Mouse (Mus musculus) kidney, adult 11 months (tissue): ENCODE results near the gene Sox5.

Experiments
- DNase-seq: peaks from one replicate; pipeline ENCODE4 v3.0.0; 2022

The Sox5 gene

GRCm38 (mm10) chr6:143895092-143895491 is 886.7 kb downstream of the Sox5 start:
- DNase-seq: no peak

- DNase-seq: no peak
These were observed 888.9 kb downstream of the Sox5 start for GRCm38 (mm10) chr6:143892869-143893268.

GRCm38 (mm10) chr6:143888556-143888955 is 893.2 kb downstream of the Sox5 start:
- DNase-seq: no peak

GRCm38 (mm10) chr6:143878525-143878924 is 903.3 kb downstream of the Sox5 start:
- no peak for DNase-seq

- DNase-seq: no peak
These were observed 913.0 kb downstream of the Sox5 start for GRCm38 (mm10) chr6:143868790-143869189.

GRCm38 (mm10) chr6:143868155-143868685 is 913.6 kb downstream of the Sox5 start:
- no peak for DNase-seq

GRCm38 (mm10) chr6:143867029-143867428 is 914.7 kb downstream of the Sox5 start:
- DNase-seq: no peak

GRCm38 (mm10) chr6:143866566-143866965 is 915.2 kb downstream of the Sox5 start:
- no peak for DNase-seq

- no peak for DNase-seq
These were observed 919.1 kb downstream of the Sox5 start for GRCm38 (mm10) chr6:143862611-143863110.

GRCm38 (mm10) chr6:143860036-143860435 is 921.7 kb downstream of the Sox5 start:
- no peak for DNase-seq

GRCm38 (mm10) chr6:143859535-143859934 is 922.2 kb downstream of the Sox5 start:
- DNase-seq: no peak

- DNase-seq: no peak
These were observed 923.2 kb downstream of the Sox5 start for GRCm38 (mm10) chr6:143858551-143858950.

- DNase-seq: no peak
These were observed 924.4 kb downstream of the Sox5 start for GRCm38 (mm10) chr6:143857376-143857775.

GRCm38 (mm10) chr6:143855421-143855820 is 926.4 kb downstream of the Sox5 start:
- no peak for DNase-seq

GRCm38 (mm10) chr6:143854031-143854430 is 927.7 kb downstream of the Sox5 start:
- DNase-seq: no peak

GRCm38 (mm10) chr6:143845761-143846160 is 936.0 kb downstream of the Sox5 start:
- no peak for DNase-seq

- DNase-seq: no peak
These were observed 937.1 kb downstream of the Sox5 start for GRCm38 (mm10) chr6:143844701-143844970.

- no peak for DNase-seq
These were observed 937.7 kb downstream of the Sox5 start for GRCm38 (mm10) chr6:143843933-143844700.

GRCm38 (mm10) chr6:143841954-143842353 is 939.8 kb downstream of the Sox5 start:
- no peak for DNase-seq

- no peak for DNase-seq
These were observed 940.6 kb downstream of the Sox5 start for GRCm38 (mm10) chr6:143841109-143841638.

- DNase-seq: no peak
These were observed 943.2 kb downstream of the Sox5 start for GRCm38 (mm10) chr6:143838384-143839076.

- DNase-seq: no peak
These were observed 946.4 kb downstream of the Sox5 start for GRCm38 (mm10) chr6:143835331-143835730.

GRCm38 (mm10) chr6:143833986-143834385 is 947.8 kb downstream of the Sox5 start:
- no peak for DNase-seq

GRCm38 (mm10) chr6:143833182-143833558 is 948.6 kb downstream of the Sox5 start:
- DNase-seq: no peak
